Mouse (Mus musculus) heart, postnatal 4 days (tissue): ENCODE results near the gene Yaf2. TPM values are rescaled to one million over a fixed set of nuclear protein-coding genes. Genes with fewer than 3 reads are reported as not detected.

Experiments
- DNase-seq: peaks from one replicate; pipeline ENCODE4 v3.0.0; 2021
- total RNA-seq, 2 experiments: library from RNA; stranded (reverse); gene quantifications; 2 replicates each; pipeline ENCODE4 v1.2.3; 2021

The Yaf2 gene
- total RNA-seq, 2 experiments from 2014 or later = 38.6 to 39.5 TPM

GRCm38 (mm10) chr15:93285244-93285643 lies 51.5 kb downstream of the Yaf2 start:
- DNase-seq = peak; percentile 21

- DNase-seq = no peak
These were observed 52.4 kb downstream of the Yaf2 start for GRCm38 (mm10) chr15:93284326-93284725.

GRCm38 (mm10) chr15:93283349-93283748 lies 53.4 kb downstream of the Yaf2 start:
- DNase-seq = peak; percentile 43

GRCm38 (mm10) chr15:93276276-93276675 lies 60.5 kb downstream of the Yaf2 start:
- peak; percentile 15 for DNase-seq

- DNase-seq = peak; percentile 52
These were observed 61.1 kb downstream of the Yaf2 start for GRCm38 (mm10) chr15:93275623-93276022.

- DNase-seq = peak; percentile 100
These were observed 61.8 kb downstream of the Yaf2 start, which contains the start of gene Gxylt1 for GRCm38 (mm10) chr15:93274679-93275583. Gene Gxylt1 (minus strand): TSS chr15:93275179.

GRCm38 (mm10) chr15:93273788-93274678 lies 62.7 kb downstream of the Yaf2 start:
- no peak for DNase-seq

- DNase-seq = no peak
These were observed 63.8 kb downstream of the Yaf2 start for GRCm38 (mm10) chr15:93272948-93273347.

GRCm38 (mm10) chr15:93270289-93270855 lies 66.4 kb downstream of the Yaf2 start:
- no peak for DNase-seq

- no peak for DNase-seq
These were observed 67.2 kb downstream of the Yaf2 start for GRCm38 (mm10) chr15:93269572-93269971.

- DNase-seq = no peak
These were observed 68.7 kb downstream of the Yaf2 start for GRCm38 (mm10) chr15:93268001-93268400.

GRCm38 (mm10) chr15:93267479-93267878 lies 69.3 kb downstream of the Yaf2 start:
- DNase-seq = no peak

GRCm38 (mm10) chr15:93266361-93266760 lies 70.4 kb downstream of the Yaf2 start:
- no peak for DNase-seq

- peak; percentile 77 for DNase-seq
These were observed 71.0 kb downstream of the Yaf2 start for GRCm38 (mm10) chr15:93265728-93266127.

GRCm38 (mm10) chr15:93265231-93265630 lies 71.5 kb downstream of the Yaf2 start:
- no peak for DNase-seq

GRCm38 (mm10) chr15:93264221-93264620 lies 72.5 kb downstream of the Yaf2 start:
- DNase-seq = no peak

- DNase-seq = no peak
These were observed 73.2 kb downstream of the Yaf2 start for GRCm38 (mm10) chr15:93263566-93263965.

- no peak for DNase-seq
These were observed 73.9 kb downstream of the Yaf2 start for GRCm38 (mm10) chr15:93262818-93263217.

GRCm38 (mm10) chr15:93262274-93262673 lies 74.5 kb downstream of the Yaf2 start:
- DNase-seq = no peak

- no peak for DNase-seq
These were observed 76.8 kb downstream of the Yaf2 start for GRCm38 (mm10) chr15:93259933-93260332.

GRCm38 (mm10) chr15:93255295-93255694 lies 81.4 kb downstream of the Yaf2 start:
- DNase-seq = no peak

GRCm38 (mm10) chr15:93253172-93253571 lies 83.6 kb downstream of the Yaf2 start:
- no peak for DNase-seq

- no peak for DNase-seq
These were observed 84.3 kb downstream of the Yaf2 start for GRCm38 (mm10) chr15:93252396-93252795.
